Mouse (Mus musculus) neural tube, embryonic 11.5 days (tissue): Measurements from ENCODE around the gene Slc35e3. TPM values are rescaled to one million over a fixed set of nuclear protein-coding genes. Genes with fewer than 3 reads are reported as not detected.

Source experiments
- ATAC-seq: fragments of 200-750 bp; cut with Nextera tagmentation; 2 replicates; pipeline ENCODE4 v1.8.0; 2017; ENCODE audit warnings: moderate number of reproducible peaks, mild to moderate bottlenecking, moderate TSS enrichment, moderate library complexity; ENCODE audit not compliant: insufficient read depth, low FRiP score, low TSS enrichment
- DNase-seq: peaks from one replicate; pipeline ENCODE4 v3.0.0-alpha.2; 2015; ENCODE audit warnings: low spot score
- H3K27ac ChIP-seq: fragments of 300-500 bp; sonication (generic); 2 replicates; pipeline ENCODE4 v1.5.1; 2014; ENCODE audit warnings: low read depth, mild to moderate bottlenecking, low read length
- H3K27me3 ChIP-seq: fragments of 300-500 bp; sonication (generic); 2 replicates; pipeline ENCODE4 v1.6.1; 2014; ENCODE audit warnings: mild to moderate bottlenecking, low read length, mixed read lengths; ENCODE audit not compliant: control insufficient read depth, insufficient read depth
- H3K36me3 ChIP-seq: fragments of 300-500 bp; sonication (generic); 2 replicates; pipeline ENCODE4 v1.6.1; 2014; ENCODE audit warnings: mild to moderate bottlenecking, low read length, moderate library complexity, mixed read lengths; ENCODE audit not compliant: control insufficient read depth, insufficient read depth
- H3K4me1 ChIP-seq: fragments of 300-500 bp; sonication (generic); 2 replicates; pipeline ENCODE4 v1.6.1; 2014; ENCODE audit warnings: low read length, mixed read lengths; ENCODE audit not compliant: control insufficient read depth, insufficient read depth
- H3K4me2 ChIP-seq: fragments of 300-500 bp; sonication (generic); 2 replicates; pipeline ENCODE4 v1.6.1; 2014; ENCODE audit warnings: low read depth, mild to moderate bottlenecking, moderate library complexity
- H3K4me3 ChIP-seq: fragments of 300-500 bp; sonication (generic); 2 replicates; pipeline ENCODE4 v1.5.1; 2014; ENCODE audit warnings: low read depth, low read length
- H3K9ac ChIP-seq: fragments of 300-500 bp; sonication (generic); 2 replicates; pipeline ENCODE4 v1.6.1; 2014; ENCODE audit warnings: mild to moderate bottlenecking, low read length
- H3K9me3 ChIP-seq: fragments of 300-500 bp; sonication (generic); 2 replicates; pipeline ENCODE4 v1.6.1; 2016; ENCODE audit warnings: low read length; ENCODE audit not compliant: control insufficient read depth
- WGBS: fragments of 180-500 bp; shearing (Covaris S2); extraction: QIAGEN DNeasy Blood & Tissue Kit; methylation state at CpG from one replicate; pipeline ENCODE4 v1.1.7; 2014; 5-methylcytosine and 5-hydroxymethylcytosine counted together
- polyA plus RNA-seq: library from polyadenylated mRNA; unstranded; fragments of >200 nt; fragmentation: Nextera tagmentation; extraction: Ambion mirVana; gene quantifications from 2 replicates; pipeline ENCODE4 v1.2.1, GENCODE M21; 2014

Gene Slc35e3
- polyA plus RNA-seq, 1 experiment from 2014 or later: 21.2 TPM

DNA sequence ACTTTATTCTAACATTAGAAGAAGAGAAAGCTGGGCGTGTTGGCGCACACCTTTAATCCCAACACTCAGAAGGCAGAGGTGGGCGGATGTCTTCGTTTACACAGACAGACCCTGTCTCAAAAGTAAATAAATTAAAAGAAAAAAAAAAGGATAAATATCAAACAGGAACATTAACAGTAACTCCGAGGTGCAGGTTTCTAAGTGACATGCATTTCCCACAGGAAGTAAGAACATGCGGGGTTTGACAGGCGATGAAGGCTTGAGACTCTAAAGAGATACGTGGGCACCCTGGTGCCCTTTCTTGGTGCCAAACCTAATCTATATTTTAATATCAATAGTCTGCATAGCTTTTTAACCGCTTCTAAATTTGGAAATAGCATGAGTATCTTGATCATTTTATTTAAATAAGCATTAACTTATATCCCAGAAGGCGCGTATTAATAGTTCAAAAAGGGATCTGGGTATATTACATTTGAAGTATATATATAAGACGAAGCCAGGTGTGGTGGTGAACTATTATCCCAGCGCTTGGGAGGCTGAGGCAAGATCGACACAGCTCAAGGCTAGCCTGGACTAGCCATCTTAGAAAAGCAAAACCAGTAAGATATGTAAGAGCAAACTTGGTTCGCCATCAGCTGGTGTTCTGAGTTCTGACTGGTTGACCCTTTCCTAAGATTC is 60.9 kb downstream of the Slc35e3 start:
- no peaks in the 10 kb centered on the region for H3K9me3 ChIP-seq
- H3K4me3 ChIP-seq: no peak overlapping the region
- no peak for ATAC-seq
- H3K27ac ChIP-seq: no peak overlapping the region
- WGBS: 89% methylated on average over 15 of the region's 15 CpGs
- no peak overlapping the region for H3K9ac ChIP-seq
- no peaks in the 10 kb centered on the region for H3K4me1 ChIP-seq
- H3K27me3 ChIP-seq: no peaks in the 10 kb centered on the region
- H3K4me2 ChIP-seq: no peak overlapping the region
- no peak for DNase-seq
- H3K36me3 ChIP-seq: peaks cover 7% of the 10 kb centered on the region

DNA sequence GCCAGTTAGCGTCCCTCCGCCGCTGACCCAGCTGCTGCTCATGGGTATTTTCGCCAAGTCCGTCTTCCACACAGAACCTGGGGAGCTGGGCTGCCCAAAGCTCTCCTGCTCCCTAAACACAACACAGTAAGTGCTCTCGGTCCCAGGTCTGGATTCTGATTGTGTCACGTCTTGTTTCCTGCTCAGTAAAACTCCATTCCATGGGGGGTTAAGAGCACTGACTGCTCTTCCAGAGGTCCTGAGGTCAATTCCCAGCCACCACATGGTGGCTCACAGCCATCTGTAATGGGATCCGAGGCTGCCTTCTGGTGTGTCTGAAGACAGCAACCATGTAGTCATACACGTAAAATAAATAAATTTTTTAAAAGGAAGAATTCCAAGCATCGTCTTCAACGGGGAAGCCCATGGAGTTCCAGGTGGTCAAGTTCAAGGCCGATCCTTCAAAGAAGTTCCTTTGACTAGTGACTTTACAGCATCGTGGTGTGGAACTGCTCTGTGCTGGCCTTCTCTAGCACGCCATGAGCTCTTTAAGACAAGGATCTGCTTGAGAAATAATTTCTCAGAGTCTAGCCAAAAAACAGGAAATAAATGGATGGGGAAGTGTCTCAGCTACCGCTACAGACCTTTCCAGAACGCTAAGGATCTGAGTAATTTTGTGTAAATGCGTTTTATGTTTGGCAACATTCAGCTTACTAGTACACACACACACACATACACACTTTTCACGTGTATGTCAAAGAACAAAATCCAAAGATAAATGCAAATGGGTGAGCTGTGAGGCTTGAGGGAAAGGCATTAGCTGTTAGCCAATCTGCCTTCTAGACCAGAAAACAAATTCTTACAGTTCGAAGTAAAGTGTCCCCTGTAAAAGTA is 61.6 kb downstream of the Slc35e3 start:
- ATAC-seq: no peak

DNA sequence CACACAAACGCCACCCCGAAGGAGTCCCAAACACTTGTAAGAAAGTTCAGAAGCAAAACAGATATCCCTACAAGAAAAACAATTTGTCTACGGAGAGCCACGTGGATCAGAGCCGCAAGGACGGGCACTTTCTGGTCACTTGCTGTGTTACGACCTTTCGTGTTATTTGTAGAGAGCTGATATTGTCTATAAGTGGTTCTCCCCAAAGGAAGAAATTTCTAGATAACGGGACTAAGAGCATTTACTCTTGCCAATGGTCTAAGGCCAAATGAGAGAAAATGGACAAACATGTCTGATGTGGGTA is 62.5 kb downstream of the Slc35e3 start:
- WGBS: 85% methylated on average over 9 of the region's 9 CpGs
- Histone ChIP-seq H3K4me3 (no peak overlapping the region), H3K27me3 (no peaks in the 10 kb centered on the region), H3K4me2 (no peak overlapping the region), H3K36me3 (no peaks in the 10 kb centered on the region; the same call in 1 of the 2 replicates), H3K9me3 (no peaks in the 10 kb centered on the region), H3K4me1 (no peaks in the 10 kb centered on the region), H3K9ac (no peak overlapping the region), H3K27ac (no peak overlapping the region)
- ATAC-seq (no peak), DNase-seq (no peak)

More for the DNA sequence above, 61.6 kb downstream of the Slc35e3 start:
- WGBS: 87% methylated on average over 19 of the region's 19 CpGs
- H3K9me3 ChIP-seq: no peaks in the 10 kb centered on the region
- no peak overlapping the region for H3K4me3 ChIP-seq
- no peak for DNase-seq
- H3K4me1 ChIP-seq: no peaks in the 10 kb centered on the region
- no peak overlapping the region for H3K9ac ChIP-seq
- peaks cover 5% of the 10 kb centered on the region; the same call in 1 of the 2 replicates for H3K36me3 ChIP-seq
- H3K27me3 ChIP-seq: no peaks in the 10 kb centered on the region
- no peak overlapping the region for H3K4me2 ChIP-seq
- H3K27ac ChIP-seq: no peak overlapping the region

Other genes starting within 250 kb of the Slc35e3 start
- gene Cpm, start 116.9 kb downstream of the Slc35e3 start, polyA plus RNA-seq: 18.4 and 21.1 TPM in 2 replicates
- 63.2 and 63.5 TPM in 2 replicates for gene Mdm2, start 35.6 kb downstream of the Slc35e3 start, polyA plus RNA-seq
- 87.6 and 94.9 TPM in 2 replicates for gene Nup107, start 46.3 kb upstream of the Slc35e3 start, polyA plus RNA-seq
- gene Rap1b, start 99.7 kb upstream of the Slc35e3 start, polyA plus RNA-seq: 175 and 183 TPM in 2 replicates